Mouse (Mus musculus): ENCODE data around the gene Fam102a. TPM values are rescaled to one million over a fixed set of nuclear protein-coding genes. Genes with fewer than 3 reads are reported as not detected.
A peak's percentile ranks its signal among the peaks of the same experiment; 100 is the strongest.

The Fam102a gene
- polyA plus RNA-seq, 1 experiment, result 39.0 TPM

- H3K27me3 ChIP-seq (replicated peaks; ENCODE audit: control insufficient read depth, insufficient read depth, low read length), result no peaks in the 10 kb centered on the region
Observed at GRCm38 (mm10) chr2:32572196-32572595, 37.1 kb downstream of the Fam102a start.

GRCm38 (mm10) chr2:32574497-32574896 lies 39.4 kb downstream of the Fam102a start, which contains the start of gene Pip5kl1:
TSS of gene Pip5kl1 (plus strand) at chr2:32574797.
- WGBS, result 78% methylated on average over 6 of the region's 6 CpGs
- TF ChIP-seq CTCF (conservative IDR thresholded peaks at IDR 0.05; ENCODE audit: insufficient read depth, insufficient read length, low read depth, low read length) (no peak), POLR2A (IDR thresholded peaks at IDR 0.05; ENCODE audit: low read depth, low read length) (no peak)
- H3K4me3 ChIP-seq (ENCODE audit: insufficient read depth, low read depth, low read length), result no peak within 1 kb of the TSS

More at GRCm38 (mm10) chr2:32572196-32572595, 37.1 kb downstream of the Fam102a start:
- WGBS, result 91% methylated on average over 11 of the region's 11 CpGs
- H3K27ac ChIP-seq (ENCODE audit: insufficient read depth, low read depth, low read length), result no peak overlapping the region
- H3K4me1 ChIP-seq (ENCODE audit: control insufficient read depth, insufficient read depth, low read length), result peaks cover 3% of the 10 kb centered on the region; the same call in 1 of the 2 replicates
- no peak for DNase-seq
- TF ChIP-seq POLR2A (IDR thresholded peaks at IDR 0.05; ENCODE audit: low read depth, low read length) (no peak), CTCF (conservative IDR thresholded peaks at IDR 0.05; ENCODE audit: insufficient read depth, insufficient read length, low read depth, low read length) (no peak)
- H3K36me3 ChIP-seq (ENCODE audit: control insufficient read depth, insufficient read depth, low read length), result peaks cover 3% of the 10 kb centered on the region; the same call in 1 of the 2 replicates
- no peak overlapping the region for H3K4me3 ChIP-seq (ENCODE audit: insufficient read depth, low read depth, low read length)

GRCm38 (mm10) chr2:32574901-32575585 lies 39.9 kb downstream of the Fam102a start:
- H3K4me3 ChIP-seq (ENCODE audit: insufficient read depth, low read depth, low read length), result no peak overlapping the region
- 5% methylated on average over 26 of the region's 26 CpGs for WGBS
- no peaks in the 10 kb centered on the region for H3K27me3 ChIP-seq (replicated peaks; ENCODE audit: control insufficient read depth, insufficient read depth, low read length)
- peaks cover 3% of the 10 kb centered on the region; the same call in 1 of the 2 replicates for H3K4me1 ChIP-seq (ENCODE audit: control insufficient read depth, insufficient read depth, low read length)
- no peaks in the 10 kb centered on the region for H3K36me3 ChIP-seq (ENCODE audit: control insufficient read depth, insufficient read depth, low read length)
- no peak overlapping the region for H3K27ac ChIP-seq (ENCODE audit: insufficient read depth, low read depth, low read length)
- peak; percentile 76 for TF ChIP-seq CTCF (conservative IDR thresholded peaks at IDR 0.05; ENCODE audit: insufficient read depth, insufficient read length, low read depth, low read length)
- TF ChIP-seq POLR2A (IDR thresholded peaks at IDR 0.05; ENCODE audit: low read depth, low read length), result no peak
- DNase-seq, result peak; percentile 57

More at GRCm38 (mm10) chr2:32574497-32574896, 39.4 kb downstream of the Fam102a start, which contains the start of gene Pip5kl1:
- no peak for DNase-seq
- H3K27ac ChIP-seq (ENCODE audit: insufficient read depth, low read depth, low read length), result no peak within 1 kb of the TSS
- no peaks in the 10 kb centered on the region for H3K36me3 ChIP-seq (ENCODE audit: control insufficient read depth, insufficient read depth, low read length)
- H3K4me1 ChIP-seq (ENCODE audit: control insufficient read depth, insufficient read depth, low read length), result peaks cover 3% of the 10 kb centered on the region; the same call in 1 of the 2 replicates
- H3K27me3 ChIP-seq (replicated peaks; ENCODE audit: control insufficient read depth, insufficient read depth, low read length), result no peaks in the 10 kb centered on the region

GRCm38 (mm10) chr2:32575586-32576160 lies 40.5 kb downstream of the Fam102a start, which contains the start of gene 9430097D07Rik:
TSS of gene 9430097D07Rik (minus strand) at chr2:32575684.
- 18% methylated on average over 28 of the region's 28 CpGs for WGBS

GRCm38 (mm10) chr2:32576532-32576931 lies 41.4 kb downstream of the Fam102a start:
- no peak for TF ChIP-seq POLR2A (IDR thresholded peaks at IDR 0.05; ENCODE audit: low read depth, low read length)
- no peak for TF ChIP-seq CTCF (conservative IDR thresholded peaks at IDR 0.05; ENCODE audit: insufficient read depth, insufficient read length, low read depth, low read length)
- 88% methylated on average over 9 of the region's 9 CpGs for WGBS
- no peak for DNase-seq
- Histone ChIP-seq H3K36me3 (ENCODE audit: control insufficient read depth, insufficient read depth, low read length) (no peaks in the 10 kb centered on the region), H3K27me3 (replicated peaks; ENCODE audit: control insufficient read depth, insufficient read depth, low read length) (no peaks in the 10 kb centered on the region), H3K4me3 (ENCODE audit: insufficient read depth, low read depth, low read length) (no peak overlapping the region), H3K27ac (ENCODE audit: insufficient read depth, low read depth, low read length) (no peak overlapping the region), H3K4me1 (ENCODE audit: control insufficient read depth, insufficient read depth, low read length) (no peaks in the 10 kb centered on the region)

More at GRCm38 (mm10) chr2:32575586-32576160, 40.5 kb downstream of the Fam102a start, which contains the start of gene 9430097D07Rik:
- no peaks in the 10 kb centered on the region for H3K36me3 ChIP-seq (ENCODE audit: control insufficient read depth, insufficient read depth, low read length)
- H3K27ac ChIP-seq (ENCODE audit: insufficient read depth, low read depth, low read length), result no peak within 1 kb of the TSS
- peaks cover 3% of the 10 kb centered on the region; the same call in 1 of the 2 replicates for H3K4me1 ChIP-seq (ENCODE audit: control insufficient read depth, insufficient read depth, low read length)
- DNase-seq, result no peak
- TF ChIP-seq CTCF (conservative IDR thresholded peaks at IDR 0.05; ENCODE audit: insufficient read depth, insufficient read length, low read depth, low read length) (no peak), POLR2A (IDR thresholded peaks at IDR 0.05; ENCODE audit: low read depth, low read length) (no peak)
- H3K27me3 ChIP-seq (replicated peaks; ENCODE audit: control insufficient read depth, insufficient read depth, low read length), result no peaks in the 10 kb centered on the region
- no peak within 1 kb of the TSS for H3K4me3 ChIP-seq (ENCODE audit: insufficient read depth, low read depth, low read length)

GRCm38 (mm10) chr2:32578146-32579046 lies 43.3 kb downstream of the Fam102a start:
- TF ChIP-seq POLR2A (IDR thresholded peaks at IDR 0.05; ENCODE audit: low read depth, low read length) (no peak), CTCF (conservative IDR thresholded peaks at IDR 0.05; ENCODE audit: insufficient read depth, insufficient read length, low read depth, low read length) (no peak)
- Histone ChIP-seq H3K36me3 (ENCODE audit: control insufficient read depth, insufficient read depth, low read length) (no peaks in the 10 kb centered on the region), H3K27me3 (replicated peaks; ENCODE audit: control insufficient read depth, insufficient read depth, low read length) (no peaks in the 10 kb centered on the region), H3K27ac (ENCODE audit: insufficient read depth, low read depth, low read length) (no peak overlapping the region), H3K4me1 (ENCODE audit: control insufficient read depth, insufficient read depth, low read length) (no peaks in the 10 kb centered on the region), H3K4me3 (ENCODE audit: insufficient read depth, low read depth, low read length) (no peak overlapping the region)
- 34% methylated on average over 25 of the region's 30 CpGs for WGBS
- DNase-seq, result peak; percentile 55

Measured in kidney, adult 2 months (tissue).